Mouse (Mus musculus) thymus, postnatal 36 days (tissue): ENCODE measurements around the gene Srp54a.
"Not testable (repeated sequence)": the region's sequence is repeated elsewhere in the genome, so short reads cannot be mapped to it uniquely, and the experiment has no call there.

ENCODE experiments used
- DNase-seq, 2 experiments: peaks; one replicate each; pipeline ENCODE4 v3.0.0; 2022; ENCODE audit warnings: mixed read lengths in 2 of 2

Srp54a gene

GRCm38 (mm10) chr12:55135540-55135939 is 55.5 kb downstream of the Srp54a start:
- not testable (repeated sequence) for DNase-seq

- not testable (repeated sequence) for DNase-seq
Observed at GRCm38 (mm10) chr12:55137859-55138258, 57.8 kb downstream of the Srp54a start.

GRCm38 (mm10) chr12:55154559-55155448 is 74.7 kb downstream of the Srp54a start, which contains the start of gene Srp54b:
Gene Srp54b (plus strand): TSS chr12:55155104.
- DNase-seq: not testable (repeated sequence)

- not testable (repeated sequence) for DNase-seq
Observed at GRCm38 (mm10) chr12:55155449-55155783, 75.4 kb downstream of the Srp54a start.
